Mouse (Mus musculus): Measurements from ENCODE around the gene Lpxn.
A peak's percentile ranks its signal among the peaks of the same experiment; 100 is the strongest.

Gene Lpxn

DNA sequence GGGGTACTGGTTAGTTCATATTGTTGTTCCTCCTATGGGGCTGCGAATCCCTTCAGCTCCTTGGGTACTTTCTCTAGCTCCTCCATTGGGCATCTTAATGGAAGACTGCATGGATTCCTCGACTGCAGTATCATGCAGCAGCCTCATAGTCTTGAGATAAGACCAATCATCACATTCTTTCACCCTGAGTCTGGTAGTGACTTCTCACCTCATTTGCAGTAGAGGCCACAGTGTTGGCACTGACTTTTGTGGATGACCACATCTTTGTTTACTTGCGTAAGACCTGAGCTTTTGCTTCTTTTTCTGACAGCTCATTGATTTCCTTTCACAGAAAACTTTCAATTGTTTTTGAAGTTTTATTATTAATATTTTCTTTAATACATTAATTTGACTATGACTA is 9.7 kb downstream of the Lpxn start:
- DNase-seq, result peak; percentile 35

DNA sequence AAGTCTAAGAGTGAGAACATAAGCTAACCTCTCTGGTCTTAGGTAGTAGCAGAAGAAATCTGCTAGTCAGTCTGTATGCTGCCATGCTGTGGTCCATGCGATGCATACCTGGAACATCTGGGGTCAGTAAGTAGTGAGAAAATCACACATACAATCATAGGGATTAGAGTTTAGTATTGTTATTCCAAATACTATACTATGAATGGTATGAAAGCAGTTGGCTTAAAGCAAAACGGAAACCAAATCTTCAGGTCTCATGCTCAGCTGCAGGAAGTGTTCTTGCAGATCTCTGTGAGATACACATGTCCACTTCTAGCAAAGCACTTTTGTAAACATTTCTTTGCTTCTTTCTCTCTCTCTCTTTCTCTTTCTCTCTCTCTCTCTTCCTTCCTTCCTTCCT is 10.2 kb downstream of the Lpxn start:
- DNase-seq, result no peak

GRCm38 (mm10) chr19:12812644-12813364 is 16.8 kb downstream of the Lpxn start:
- DNase-seq, result no peak

DNA sequence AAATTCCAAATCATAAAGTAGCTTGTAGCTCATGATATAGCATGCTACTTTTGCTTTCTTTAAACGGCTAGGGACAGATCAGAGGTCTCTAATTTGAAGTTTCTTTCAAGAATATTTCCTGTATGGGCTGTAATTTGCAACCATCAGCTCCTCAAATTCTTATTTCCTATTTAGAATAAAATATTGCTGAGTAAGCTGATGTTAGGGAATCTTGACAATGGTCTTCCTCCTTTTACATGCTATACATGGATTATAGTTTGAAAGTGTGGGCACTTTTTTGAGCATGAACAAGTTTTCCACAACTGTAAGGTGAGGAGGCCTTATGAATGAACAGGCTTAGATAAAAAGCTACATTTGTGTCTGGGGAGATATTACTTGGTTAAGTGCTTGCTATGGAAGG is 17.9 kb downstream of the Lpxn start:
- DNase-seq, result no peak

DNA sequence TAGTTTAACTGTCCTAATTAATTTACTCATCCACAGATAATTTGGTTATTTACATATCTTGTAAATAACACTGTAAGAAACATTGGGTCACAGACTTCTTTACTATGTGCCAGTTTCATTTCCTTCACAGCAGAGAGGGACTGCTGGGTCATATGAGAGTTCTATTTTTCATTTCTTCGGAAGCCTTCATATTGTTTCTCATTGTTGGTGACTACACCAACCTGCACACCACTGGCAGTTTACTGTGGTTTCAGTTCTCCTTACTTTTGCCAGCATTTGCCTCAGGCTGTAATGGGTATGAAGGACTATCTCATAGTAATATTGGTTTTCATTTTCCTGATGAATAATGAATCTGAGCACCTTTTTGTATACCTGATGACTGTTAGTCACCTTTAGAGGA is 22.5 kb downstream of the Lpxn start:
- no peak for DNase-seq

DNA sequence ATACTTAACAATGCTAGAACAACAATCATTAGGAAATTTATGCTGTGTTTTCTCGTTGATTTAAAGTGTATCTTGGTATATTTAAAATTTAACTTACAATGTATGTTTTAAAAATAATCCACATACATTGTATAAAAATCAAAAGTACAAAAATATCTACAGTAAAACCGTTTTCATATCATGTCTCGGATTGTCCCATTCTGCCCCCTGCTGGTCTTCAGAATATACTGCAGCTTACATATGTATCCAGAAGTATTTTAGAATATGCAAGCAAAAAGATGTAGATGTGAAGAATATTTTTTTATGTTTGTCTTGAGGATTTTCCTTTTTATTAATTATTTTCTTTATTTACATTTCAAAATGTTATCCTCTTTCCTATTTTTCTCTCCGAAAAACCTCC is 24.4 kb downstream of the Lpxn start:
- DNase-seq, result peak; percentile 61

DNA sequence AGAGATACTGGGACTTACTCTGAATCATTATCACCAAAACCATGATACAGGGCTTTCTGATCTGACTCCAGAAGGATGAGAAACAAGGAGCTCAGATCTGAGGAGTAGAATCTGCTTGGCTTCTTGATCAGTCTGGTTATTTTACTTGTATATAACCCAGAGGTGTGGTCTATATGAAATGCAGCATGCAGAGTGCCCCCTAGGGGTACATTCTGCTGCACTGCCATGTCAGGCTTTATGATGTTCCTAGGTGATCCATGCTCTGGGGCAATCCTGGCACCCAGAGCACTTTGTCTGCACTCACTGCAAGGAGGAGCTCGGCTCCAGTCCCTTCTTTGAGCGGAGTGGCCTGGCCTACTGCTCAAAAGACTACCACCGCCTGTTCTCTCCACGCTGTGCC is 28.6 kb downstream of the Lpxn start:
- peak; percentile 27 for DNase-seq

- DNase-seq, result no peak
These were observed 34.9 kb downstream of the Lpxn start for GRCm38 (mm10) chr19:12830823-12831430.

DNA sequence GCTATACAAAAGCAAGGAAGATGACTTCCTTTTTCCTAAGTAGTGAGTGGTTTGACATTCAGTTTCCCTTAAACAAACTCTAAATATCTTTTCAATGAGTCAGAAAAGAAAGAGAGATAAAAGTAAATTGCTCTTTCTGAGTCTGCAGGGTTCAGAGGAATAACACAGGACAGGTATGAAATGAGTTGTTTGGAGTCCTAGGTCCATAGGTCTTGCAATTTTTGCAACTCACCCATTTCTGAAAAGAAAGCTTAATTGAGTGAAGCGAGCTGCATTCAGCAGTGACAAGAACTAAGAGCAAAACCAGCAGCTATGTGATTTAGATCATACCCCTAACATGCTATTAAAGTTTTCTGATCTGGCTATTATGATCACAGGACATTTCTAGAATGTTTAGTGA is 35.6 kb downstream of the Lpxn start:
- DNase-seq, result no peak

GRCm38 (mm10) chr19:12833625-12834024 is 37.6 kb downstream of the Lpxn start:
- peak; percentile 50 for DNase-seq

GRCm38 (mm10) chr19:12838507-12838906 is 42.5 kb downstream of the Lpxn start:
- no peak for DNase-seq

- DNase-seq, result no peak
These were observed 50.4 kb downstream of the Lpxn start, which contains the start of gene Gm5244 for GRCm38 (mm10) chr19:12846382-12846781. Gene Gm5244, plus strand, starts transcription at chr19:12846682.

DNA sequence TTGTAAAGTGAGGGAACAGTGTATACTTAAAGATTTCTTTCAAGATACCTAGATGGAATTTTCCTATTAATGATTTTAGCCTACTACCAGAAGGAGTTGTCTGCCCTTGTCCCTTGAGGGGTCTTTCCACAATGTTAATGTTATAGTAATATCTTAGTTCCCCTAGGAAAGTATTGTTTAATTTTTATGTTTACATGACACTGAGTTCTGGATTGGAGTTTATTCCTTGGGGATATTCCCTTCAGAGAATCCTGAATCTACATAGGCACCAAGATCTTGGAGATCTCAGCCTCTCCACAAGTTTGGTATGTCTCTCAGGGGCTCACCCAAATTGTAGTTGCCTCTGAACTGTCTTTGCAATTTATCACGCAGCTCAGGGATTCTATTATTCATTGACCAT is 61.0 kb downstream of the Lpxn start, which contains the start of gene Olfr1444:
TSS of gene Olfr1444 (plus strand) at position 301 of the 400 bp plus-strand sequence.
- no peak for DNase-seq

Measured in lung, postnatal 36 days (tissue).